ENCODE assay signal across 9 mouse cellular contexts in the genomic region with DNA sequence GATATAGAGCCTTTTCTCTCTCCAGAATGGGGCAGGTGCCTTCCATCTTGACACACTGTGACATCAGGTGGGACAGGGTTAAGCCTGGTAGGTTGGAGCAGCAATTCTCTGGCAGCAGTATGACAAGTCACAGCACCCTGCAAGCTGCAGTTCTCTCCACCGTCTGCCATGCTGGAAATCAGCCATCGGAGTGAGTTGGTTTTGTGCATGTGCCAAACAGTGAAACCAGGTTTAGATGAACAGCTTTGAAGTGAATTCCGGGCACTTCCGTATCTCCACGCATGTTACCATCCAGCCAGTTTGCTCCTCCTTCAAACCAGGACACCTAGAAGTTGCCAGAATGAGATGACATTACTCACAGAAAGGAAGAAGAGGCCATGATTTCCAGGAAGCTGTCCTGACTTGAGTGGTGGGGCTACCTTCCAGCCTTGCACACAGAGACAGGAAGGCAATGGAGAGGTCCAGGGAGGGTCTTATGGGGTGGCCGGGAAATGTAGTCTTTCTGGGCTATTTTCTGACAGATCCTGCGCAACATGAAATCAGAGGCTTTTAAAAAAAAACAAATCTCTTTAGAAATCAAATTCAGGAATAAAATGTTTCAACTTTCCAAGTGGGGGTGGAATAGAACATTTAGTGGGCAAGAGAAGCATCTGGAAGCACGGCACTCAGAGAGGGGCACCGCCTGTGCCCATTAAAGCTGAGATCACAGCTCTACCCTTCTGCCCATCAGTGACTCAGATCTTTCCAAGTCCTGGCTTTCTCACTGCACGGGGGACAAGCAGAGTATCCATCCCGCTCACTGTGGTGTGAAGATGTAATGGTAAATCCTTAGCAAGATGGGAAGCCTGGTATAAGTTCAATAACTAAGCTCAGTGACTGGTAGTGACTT. TPM values are rescaled to one million over a fixed set of nuclear protein-coding genes. Genes with fewer than 3 reads are reported as not detected.
A peak's percentile ranks its signal among the peaks of the same experiment; 100 is the strongest.
DNase-seq lines count a peak whose midpoint lies in the region; ATAC-seq and TF ChIP-seq lines count a peak whose summit lies in the region.
"Had no signal": no experiment of that assay in that cellular context is flagged by ENCODE, and none has a peak within 500 bp of the region (broad histone marks: within the 10 kb centered on the region; RNA-seq: fewer than 3 reads in every experiment).

No protein-coding gene starts in this region.

- no peak overlapping the region for H3K4me2 ChIP-seq in intestine, embryonic 16.5 days (ENCODE audit: low read depth, low read length)

- WGBS in intestine, embryonic 16.5 days: 79% methylated on average over 11 of the region's 11 CpGs

- no peaks in the 10 kb centered on the region for H3K36me3 ChIP-seq in intestine, embryonic 16.5 days (ENCODE audit: control insufficient read depth, insufficient read depth, low read length)

- TF ChIP-seq POLR2A in cortical plate, adult 2 months (IDR thresholded peaks at IDR 0.05; ENCODE audit: extremely low read depth, insufficient read depth, low read length): no peak

- H3K4me3 ChIP-seq in cortical plate, adult 2 months (ENCODE audit: insufficient read depth, low read length): no peak overlapping the region
- no peak overlapping the region for H3K4me3 ChIP-seq in intestine, embryonic 16.5 days (ENCODE audit: low read length)

- peak; percentile 57 for DNase-seq in adrenal gland, postnatal 10 days
- no peak for DNase-seq in adrenal gland, adult 8-10 months
- peak; percentile 66 to 67 for DNase-seq in left cerebral cortex, adult 18-20 months (ENCODE audit: low spot score in 2 of 2)
- no peak for DNase-seq in lung, postnatal 4 days
- DNase-seq in MN1 (ENCODE audit: low spot score): no peak
- DNase-seq: lung, postnatal 14 days had no signal

- H3K9me3 ChIP-seq in intestine, embryonic 16.5 days (ENCODE audit: control insufficient read depth, low read length): no peaks in the 10 kb centered on the region

- H3K27me3 ChIP-seq in intestine, embryonic 16.5 days (replicated peaks; ENCODE audit: control insufficient read depth, insufficient read depth, low read length): no peaks in the 10 kb centered on the region

- peak overlapping the region; percentile 37 for H3K27ac ChIP-seq in cortical plate, adult 2 months (ENCODE audit: insufficient read depth, low read length)
- no peak overlapping the region for H3K27ac ChIP-seq in intestine, embryonic 16.5 days (ENCODE audit: low read length)

- H3K4me1 ChIP-seq in cortical plate, adult 2 months (ENCODE audit: control insufficient read depth, insufficient read depth, low read length): peaks cover 7% of the 10 kb centered on the region
- no peaks in the 10 kb centered on the region for H3K4me1 ChIP-seq in intestine, embryonic 16.5 days (ENCODE audit: control insufficient read depth, insufficient read depth, low read length)

- no peak overlapping the region for H3K9ac ChIP-seq in intestine, embryonic 16.5 days (ENCODE audit: low read depth, low read length)

- no peak for TF ChIP-seq CTCF in cortical plate, adult 2 months (IDR thresholded peaks at IDR 0.05; ENCODE audit: extremely low read depth, insufficient read depth, low read length)

- ATAC-seq in activated CD4-positive, CD25-positive, alpha-beta regulatory T cell, adult 4 months: peak; percentile 19
- ATAC-seq in intestine, embryonic 16.5 days: no peak

RNA-seq across cellular contexts. Expression of gene Iqgap2, which starts 20.7 kb away (rescaled TPM):
- total RNA-seq in adrenal gland, postnatal 10 days (2021): 10 to 100 TPM; 63.8 to 81.7 TPM
- total RNA-seq in adrenal gland, adult 8-10 months (2022): 100 to 1,000 TPM; 141 to 294 (median 213) TPM
- 10 to 100 TPM; 16.6 to 17.1 TPM for polyA plus RNA-seq in activated CD4-positive, CD25-positive, alpha-beta regulatory T cell, adult 4 months (2017; shearing (Covaris generic))
- polyA plus RNA-seq in cortical plate, adult 2 months (2012; rRNA removed): 8.9 and 13.3 TPM in 2 replicates
- 10 to 100 TPM; 16.1 to 19.7 TPM for total RNA-seq in left cerebral cortex, adult 18-20 months (2021)
- polyA plus RNA-seq in intestine, embryonic 16.5 days (2015; fragmentation: Nextera tagmentation; extraction: Ambion mirVana): 29.4 and 32.5 TPM in 2 replicates

Comparison
In these comparisons a context has a peak if more than half of its experiments do, and no peak if none do; other contexts are left out.
1. DNase-seq: peak in adrenal gland, postnatal 10 days (single experiment) and left cerebral cortex, adult 18-20 months (2 of 2); none in adrenal gland, adult 8-10 months (single experiment), lung, postnatal 4 days (0 of 2) and MN1 (single experiment).